Mouse (Mus musculus): ENCODE measurements around the gene Cacna1d.

- TF ChIP-seq ZMIZ1 (IDR thresholded peaks at IDR 0.05; ENCODE audit: low read depth, low read length) (no peak), TBP (IDR thresholded peaks at IDR 0.05; ENCODE audit: low read depth, low read length) (no peak), ETS1 (IDR thresholded peaks at IDR 0.05; ENCODE audit: low read depth, low read length) (no peak), POLR2A (IDR thresholded peaks at IDR 0.05; ENCODE audit: control insufficient read depth in 1 of 2, insufficient read depth in 1 of 2, low read depth in 1 of 2, low read length in 2 of 2, poor library complexity in 1 of 2) (no peak), EP300 (IDR thresholded peaks at IDR 0.05; ENCODE audit: low read depth in 1 of 2, low read length in 2 of 2) (no peak), ZKSCAN1 (IDR thresholded peaks at IDR 0.05; ENCODE audit: low read depth, low read length) (no peak), MAX (IDR thresholded peaks at IDR 0.05; ENCODE audit: low read length) (no peak), CTCF (IDR thresholded peaks at IDR 0.05 in 2 of 3, conservative IDR thresholded peaks at IDR 0.05 in 1 of 3; ENCODE audit: control insufficient read depth in 1 of 3, insufficient read depth in 1 of 3, low read depth in 2 of 3, low read length in 3 of 3, poor library complexity in 1 of 3, severe bottlenecking in 1 of 3) (no peak), CHD1 (IDR thresholded peaks at IDR 0.05; ENCODE audit: low read depth, low read length) (no peak), GATA1 (IDR thresholded peaks at IDR 0.05; ENCODE audit: low read depth, low read length) (no peak), USF2 (IDR thresholded peaks at IDR 0.05; ENCODE audit: borderline replicate concordance in 1 of 2, insufficient read depth in 1 of 2, low read depth in 1 of 2, low read length in 2 of 2) (no peak), KAT2A (conservative IDR thresholded peaks at IDR 0.05; ENCODE audit: low read depth, low read length) (no peak), JUND (IDR thresholded peaks at IDR 0.05; ENCODE audit: low read depth, low read length) (no peak), HCFC1 (IDR thresholded peaks at IDR 0.05; ENCODE audit: low read depth, low read length) (no peak)
These were observed 305.5 kb downstream of the Cacna1d start for GRCm38 (mm10) chr14:30185616-30186274.

Data from MEL (cell line).